Mouse (Mus musculus) embryonic fibroblast, embryonic 13.5 days (primary cell): ENCODE measurements around the gene Tnrc18. TPM values are rescaled to one million over a fixed set of nuclear protein-coding genes. Genes with fewer than 3 reads are reported as not detected.
"Not testable (repeated sequence)": the region's sequence is repeated elsewhere in the genome, so short reads cannot be mapped to it uniquely, and the experiment has no call there.

ENCODE experiments used
- H3K27ac ChIP-seq: 2 replicates; pipeline ENCODE4 v1.5.1; 2012; ENCODE audit warnings: low read length, control low read depth, inconsistent platforms; ENCODE audit not compliant: insufficient read depth
- H3K4me1 ChIP-seq: 2 replicates; pipeline ENCODE4 v1.6.1; 2011; ENCODE audit warnings: low read length; ENCODE audit not compliant: control insufficient read depth, insufficient read depth
- H3K4me3 ChIP-seq: 2 replicates; pipeline ENCODE4 v1.5.1; 2011; ENCODE audit warnings: mild to moderate bottlenecking, control low read depth, low read length; ENCODE audit not compliant: insufficient read depth
- CTCF ChIP-seq: IDR thresholded peaks from 2 replicates; pipeline ENCODE4 v1.5.1; 2011; ENCODE audit warnings: mild to moderate bottlenecking, control low read depth, low read length, moderate library complexity, borderline replicate concordance; ENCODE audit not compliant: insufficient read depth
- POLR2A ChIP-seq: IDR thresholded peaks from 2 replicates; pipeline ENCODE4 v1.6.1; 2011; ENCODE audit warnings: low read depth, mild to moderate bottlenecking, control low read depth, low read length, moderate library complexity
- polyA plus RNA-seq: library from polyadenylated mRNA; stranded (reverse); fragments of >200 nt; gene quantifications from 2 replicates; pipeline ENCODE4 v1.2.4, GENCODE M21; 2011; ENCODE audit warnings: low read depth; ENCODE audit not compliant: missing spikeins, insufficient read length

Gene Tnrc18
- polyA plus RNA-seq, 1 experiment, result 98.0 TPM

GRCm38 (mm10) chr5:142848149-142848548 lies 30.7 kb upstream of the Tnrc18 start:
- no peak overlapping the region for H3K27ac ChIP-seq
- no peaks in the 10 kb centered on the region for H3K4me1 ChIP-seq
- H3K4me3 ChIP-seq, result no peak overlapping the region
- TF ChIP-seq POLR2A (no peak), CTCF (no peak)

DNA sequence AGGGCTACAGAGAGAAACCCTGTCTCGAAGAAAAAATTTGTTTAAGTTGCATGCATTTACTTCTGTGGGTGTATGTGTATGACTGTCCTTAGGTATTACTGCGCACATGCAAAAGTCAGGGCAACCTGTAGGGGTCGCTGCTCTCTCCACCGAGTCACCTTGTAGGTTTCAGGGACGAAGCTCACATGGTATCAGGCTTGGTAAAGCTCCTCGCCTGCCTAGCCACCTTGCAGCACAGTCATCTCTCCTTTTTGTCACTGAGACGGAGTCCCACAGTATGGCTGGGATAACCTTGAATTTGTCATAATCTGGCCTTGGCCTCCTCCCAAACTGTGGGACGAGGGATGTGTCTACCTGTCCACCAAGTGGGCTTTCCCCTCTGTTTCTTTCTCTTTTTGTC lies 27.0 kb upstream of the Tnrc18 start:
- Histone ChIP-seq H3K4me1 (no peaks in the 10 kb centered on the region; the same call in 1 of the 2 replicates), H3K27ac (no peak overlapping the region)
- TF ChIP-seq CTCF (0 out of 2 replicates have a peak, but pooled peaks have one; percentile 19), POLR2A (no peak)

DNA sequence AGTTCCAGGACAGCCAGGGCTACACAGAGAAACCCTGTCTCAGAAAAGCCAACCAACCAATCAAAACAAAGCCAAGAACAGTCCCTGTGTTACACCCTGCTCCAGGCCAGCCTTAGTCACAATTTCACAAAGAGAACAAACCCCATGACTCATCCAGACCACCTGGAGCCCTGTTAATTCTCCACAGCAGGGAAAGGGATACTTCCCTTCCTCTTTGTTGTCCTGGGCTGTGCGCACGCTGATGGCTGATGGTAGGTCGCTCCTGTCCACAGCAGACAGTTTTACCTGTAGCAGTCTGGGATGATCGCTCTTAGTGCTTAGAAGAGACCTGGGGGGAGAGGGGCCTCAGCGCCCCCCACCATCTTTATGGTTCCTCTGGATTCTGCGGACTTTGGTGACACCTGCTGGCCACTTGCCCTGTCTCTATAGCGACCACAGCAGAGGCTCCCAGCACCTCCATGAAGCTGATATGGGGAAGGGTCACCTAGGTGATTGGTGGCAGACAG lies 24.7 kb upstream of the Tnrc18 start:
- H3K4me1 ChIP-seq, result no peaks in the 10 kb centered on the region; the same call in 1 of the 2 replicates
- no peak overlapping the region for H3K4me3 ChIP-seq
- H3K27ac ChIP-seq, result no peak overlapping the region
- peak; percentile 40 for TF ChIP-seq CTCF
- no peak for TF ChIP-seq POLR2A

More for the DNA sequence above, 27.0 kb upstream of the Tnrc18 start:
- H3K4me3 ChIP-seq, result no peak overlapping the region

- H3K4me1 ChIP-seq, result no peaks in the 10 kb centered on the region; the same call in 1 of the 2 replicates
- H3K27ac ChIP-seq, result peak overlapping the region; percentile 13; the same call in 1 of the 2 replicates
- TF ChIP-seq POLR2A (no peak), CTCF (no peak)
These were observed 24.1 kb upstream of the Tnrc18 start for GRCm38 (mm10) chr5:142841372-142842136.

DNA sequence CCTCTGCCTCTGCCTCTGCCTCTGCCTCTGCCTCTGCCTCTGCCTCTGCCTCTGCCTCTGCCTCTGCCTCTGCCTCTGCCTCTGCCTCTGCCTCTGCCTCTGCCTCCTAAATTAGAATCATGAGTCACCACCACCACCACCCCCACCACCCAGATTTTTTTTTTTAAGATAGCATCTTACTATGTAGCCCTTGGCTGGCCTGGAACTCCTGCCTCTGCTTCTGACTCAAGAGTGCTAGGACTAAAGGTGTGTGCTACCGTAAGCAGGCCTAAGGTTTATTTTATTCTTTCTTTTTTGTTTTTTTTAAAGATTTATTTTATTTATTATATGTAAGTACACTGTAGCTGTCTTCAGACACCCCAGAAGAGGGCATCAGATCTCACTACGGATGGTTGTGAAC lies 20.0 kb upstream of the Tnrc18 start:
- H3K27ac ChIP-seq, H3K4me1 ChIP-seq, H3K4me3 ChIP-seq: not testable (repeated sequence)

More at GRCm38 (mm10) chr5:142841372-142842136, 24.1 kb upstream of the Tnrc18 start:
- no peak overlapping the region for H3K4me3 ChIP-seq

GRCm38 (mm10) chr5:142836891-142837290 lies 19.4 kb upstream of the Tnrc18 start:
- Histone ChIP-seq H3K4me1 (no peaks in the 10 kb centered on the region; the same call in 1 of the 2 replicates), H3K27ac (no peak overlapping the region), H3K4me3 (no peak overlapping the region)
- TF ChIP-seq POLR2A (no peak), CTCF (no peak)

DNA sequence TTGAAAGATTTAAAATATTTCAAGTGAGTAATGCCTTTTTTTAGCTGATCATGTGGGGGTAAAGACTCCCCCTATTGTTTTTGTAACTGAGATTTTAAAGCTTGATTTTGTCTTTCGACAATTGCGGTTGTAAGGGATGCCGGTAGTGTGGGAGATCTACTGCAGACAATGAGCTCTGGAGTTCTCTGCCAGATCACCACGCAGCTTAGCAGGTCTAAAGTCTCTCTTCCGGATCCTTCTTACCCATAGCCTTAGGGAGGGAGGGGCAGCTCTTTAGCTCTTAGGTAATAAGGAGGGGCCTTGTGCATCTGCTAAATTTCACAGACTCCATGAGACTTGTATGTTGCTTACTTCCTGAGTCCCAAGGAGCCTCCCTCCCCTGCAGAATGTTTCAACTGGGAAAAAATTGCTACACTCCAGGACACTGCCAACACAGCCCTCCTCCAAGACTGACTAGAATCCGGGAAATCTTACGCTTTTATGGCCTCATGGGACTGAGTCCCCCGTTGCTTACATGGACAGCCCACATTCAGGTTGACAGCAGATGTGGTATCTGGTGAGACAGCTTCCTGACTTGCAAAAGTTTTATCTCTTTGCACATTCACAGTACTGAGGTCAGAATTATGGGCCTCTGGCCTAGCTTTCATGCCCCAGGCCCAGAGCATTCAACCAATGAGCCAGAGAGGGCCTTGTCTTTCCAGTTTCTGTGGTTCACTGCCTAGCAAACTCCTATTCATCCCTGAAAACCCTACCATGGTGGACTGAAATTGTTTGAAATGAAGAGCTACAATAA lies 16.4 kb upstream of the Tnrc18 start:
- H3K4me3 ChIP-seq, result no peak overlapping the region

DNA sequence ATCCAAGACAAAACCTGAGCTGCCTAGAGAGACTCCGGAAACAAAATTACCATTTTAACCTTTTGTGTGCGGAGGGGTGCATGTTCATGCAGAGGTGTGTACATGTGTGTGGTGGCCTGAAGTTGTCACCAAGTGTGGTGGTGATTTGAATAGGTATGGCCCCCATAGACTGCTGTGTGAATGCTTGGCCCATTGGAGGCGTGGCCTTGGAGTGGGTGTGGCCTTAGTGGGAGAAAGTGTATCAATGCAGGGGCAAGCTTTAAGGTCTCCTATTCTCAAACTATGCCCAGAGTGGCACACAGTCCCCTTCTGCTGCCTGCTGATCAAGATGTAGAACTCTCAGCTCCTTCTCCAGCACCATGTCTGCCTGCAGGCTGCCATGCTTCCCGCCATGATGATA lies 8.7 kb upstream of the Tnrc18 start:
- no peak overlapping the region for H3K27ac ChIP-seq
- 0 out of 2 replicates have a peak, but pooled peaks cover 3% of the 10 kb centered on the region for H3K4me1 ChIP-seq
- TF ChIP-seq POLR2A (no peak), CTCF (no peak)
- H3K4me3 ChIP-seq, result no peak overlapping the region

More for the DNA sequence above, 16.4 kb upstream of the Tnrc18 start:
- Histone ChIP-seq H3K27ac (no peak overlapping the region), H3K4me1 (no peaks in the 10 kb centered on the region)
- TF ChIP-seq POLR2A (no peak), CTCF (no peak)

DNA sequence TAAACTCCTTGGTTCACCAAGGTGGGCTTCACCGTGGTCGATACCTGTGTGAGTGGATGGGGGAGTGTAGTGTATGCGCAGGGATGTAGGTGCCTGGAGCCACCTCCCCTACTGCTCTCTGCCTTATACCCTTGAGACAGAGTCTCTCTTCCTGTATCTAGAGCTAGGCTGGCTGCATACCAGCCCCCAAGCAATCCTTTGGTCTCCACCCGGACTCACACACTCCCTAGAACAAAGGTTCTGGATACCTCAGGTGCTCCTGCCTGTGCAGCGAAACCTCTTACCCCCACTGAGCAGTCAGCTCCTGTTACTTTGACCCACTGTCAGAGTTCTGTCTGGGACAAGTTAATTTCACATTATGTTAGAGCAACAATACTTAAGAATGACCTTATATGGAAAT lies 8.2 kb upstream of the Tnrc18 start:
- H3K4me3 ChIP-seq, result no peak overlapping the region
- 0 out of 2 replicates have a peak, but pooled peaks have one; percentile 11 for TF ChIP-seq POLR2A
- no peak for TF ChIP-seq CTCF
- H3K4me1 ChIP-seq, result 0 out of 2 replicates have a peak, but pooled peaks cover 3% of the 10 kb centered on the region
- no peak overlapping the region for H3K27ac ChIP-seq

DNA sequence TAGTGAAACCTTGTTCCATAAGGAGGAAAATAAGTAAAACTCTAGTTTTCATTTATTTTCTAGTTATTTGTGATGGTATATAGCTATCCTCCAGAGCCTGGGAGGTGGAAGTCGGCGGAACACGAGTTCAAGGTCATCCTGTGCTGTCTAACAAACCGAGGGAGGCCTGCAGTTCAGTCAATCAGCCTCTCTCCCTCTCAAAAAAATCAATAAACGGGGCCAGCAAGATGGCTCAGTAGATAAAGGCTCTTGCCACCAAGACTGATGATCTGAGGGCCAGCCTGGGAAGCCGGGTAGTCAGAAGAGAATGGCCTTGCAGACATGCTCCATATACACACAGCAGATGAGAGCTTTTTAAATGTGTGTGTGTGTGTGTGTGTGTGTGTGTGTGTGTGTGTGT lies 6.6 kb upstream of the Tnrc18 start:
- TF ChIP-seq POLR2A, result 0 out of 2 replicates have a peak, but pooled peaks have one; percentile 46
- no peak for TF ChIP-seq CTCF
- Histone ChIP-seq H3K4me1 (0 out of 2 replicates have a peak, but pooled peaks cover 3% of the 10 kb centered on the region), H3K4me3 (peak overlapping the region; percentile 23), H3K27ac (peak overlapping the region; percentile 99)
